Mouse (Mus musculus): ENCODE results near the gene Suclg2. TPM values are rescaled to one million over a fixed set of nuclear protein-coding genes. Genes with fewer than 3 reads are reported as not detected.

Gene Suclg2
- polyA plus RNA-seq, 2 experiments, result 21.1 to 33.8 TPM

DNA sequence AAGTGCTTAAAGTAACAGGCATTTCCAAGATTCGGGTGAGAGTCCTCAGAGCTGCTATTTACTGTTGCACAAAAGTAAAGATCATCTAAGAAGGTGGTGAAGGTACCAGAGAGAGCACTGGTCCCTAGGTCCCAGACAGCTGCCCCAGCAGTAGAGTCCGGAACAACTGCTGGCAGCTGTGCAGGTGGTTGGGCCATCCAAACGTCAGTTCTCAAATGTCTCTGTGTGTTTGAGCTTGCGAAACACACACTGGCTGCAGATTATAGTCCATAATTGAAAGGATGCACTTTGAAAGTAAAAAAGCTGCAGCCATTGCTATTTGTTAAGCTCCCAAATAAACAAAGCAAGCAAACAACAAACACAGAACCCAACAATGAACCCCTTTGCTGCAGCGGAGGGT lies 217.8 kb downstream of the Suclg2 start:
- Histone ChIP-seq H3K27ac (no peak overlapping the region), H3K36me3 (replicated peaks; ENCODE audit: control insufficient read depth, insufficient read depth, low read depth) (no peaks in the 10 kb centered on the region), H3K4me3 (ENCODE audit: insufficient read depth in 1 of 2, low read depth in 2 of 2, low read length in 2 of 2) (no peak overlapping the region), H3K9ac (replicated peaks) (no peak overlapping the region), H3K27me3 (ENCODE audit: control insufficient read depth, insufficient read depth, low read length) (no peaks in the 10 kb centered on the region), H3K9me3 (ENCODE audit: control insufficient read depth, low read length) (no peaks in the 10 kb centered on the region), H3K4me2 (ENCODE audit: low read depth) (no peak overlapping the region), H3K4me1 (replicated peaks; ENCODE audit: control insufficient read depth in 2 of 2, insufficient read depth in 2 of 2, low read length in 1 of 2) (no peaks in the 10 kb centered on the region; a peak in 1 of 4 replicates)
- ATAC-seq (ENCODE audit: insufficient read depth) (no peak), DNase-seq (ENCODE audit: low read depth in 3 of 3, low spot score in 3 of 3) (no peak)
- no peak for TF ChIP-seq CTCF (IDR thresholded peaks at IDR 0.05; ENCODE audit: low read depth)
- TF ChIP-seq EP300 (IDR thresholded peaks at IDR 0.05; ENCODE audit: low read depth), result no peak
- 68% methylated on average over 5 of the region's 5 CpGs for WGBS (ENCODE audit: insufficient replicate concordance)

DNA sequence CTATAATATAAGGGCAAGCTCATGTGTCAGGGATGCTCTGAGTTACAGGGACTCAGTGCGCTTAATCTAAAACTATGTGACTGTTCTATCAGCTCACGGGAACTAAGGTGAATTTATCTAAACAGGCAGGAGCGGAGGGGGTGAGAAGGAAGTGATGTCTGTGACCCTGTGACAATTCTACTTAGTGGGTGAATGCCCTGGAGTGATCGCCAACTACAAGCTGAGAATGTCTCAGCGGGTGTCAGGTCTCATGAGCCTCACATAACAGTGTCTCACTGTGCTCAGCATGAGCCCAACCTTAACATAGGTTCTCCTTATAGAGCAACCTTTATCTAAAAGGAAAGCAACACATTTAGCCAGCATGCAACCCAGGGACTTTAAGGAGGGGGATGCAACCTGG lies 219.0 kb downstream of the Suclg2 start:
- H3K27me3 ChIP-seq (ENCODE audit: control insufficient read depth, insufficient read depth, low read length), result no peaks in the 10 kb centered on the region
- no peaks in the 10 kb centered on the region for H3K9me3 ChIP-seq (ENCODE audit: control insufficient read depth, low read length)
- H3K4me1 ChIP-seq (replicated peaks; ENCODE audit: control insufficient read depth in 2 of 2, insufficient read depth in 2 of 2, low read length in 1 of 2), result no peaks in the 10 kb centered on the region; a peak in 1 of 4 replicates
- ATAC-seq (ENCODE audit: insufficient read depth), result no peak
- H3K27ac ChIP-seq, result no peak overlapping the region
- no peak overlapping the region for H3K9ac ChIP-seq (replicated peaks)
- DNase-seq (ENCODE audit: low read depth in 3 of 3, low spot score in 3 of 3), result no peak
- H3K36me3 ChIP-seq (replicated peaks; ENCODE audit: control insufficient read depth, insufficient read depth, low read depth), result no peaks in the 10 kb centered on the region
- no peak overlapping the region for H3K4me3 ChIP-seq (ENCODE audit: insufficient read depth in 1 of 2, low read depth in 2 of 2, low read length in 2 of 2)
- H3K4me2 ChIP-seq (ENCODE audit: low read depth), result no peak overlapping the region
- no peak for TF ChIP-seq EP300 (IDR thresholded peaks at IDR 0.05; ENCODE audit: low read depth)
- no peak for TF ChIP-seq CTCF (IDR thresholded peaks at IDR 0.05; ENCODE audit: low read depth)
- WGBS (ENCODE audit: insufficient replicate concordance), result 72% methylated on average over 5 of the region's 5 CpGs

- no peaks in the 10 kb centered on the region for H3K9me3 ChIP-seq (ENCODE audit: control insufficient read depth, low read length)
- H3K36me3 ChIP-seq (replicated peaks; ENCODE audit: control insufficient read depth, insufficient read depth, low read depth), result no peaks in the 10 kb centered on the region
- WGBS (ENCODE audit: insufficient replicate concordance), result 36% methylated on average over 8 of the region's 8 CpGs
- no peak for ATAC-seq (ENCODE audit: insufficient read depth)
- no peak overlapping the region for H3K4me2 ChIP-seq (ENCODE audit: low read depth)
- no peak for DNase-seq (ENCODE audit: low read depth in 3 of 3, low spot score in 3 of 3)
- H3K4me1 ChIP-seq (replicated peaks; ENCODE audit: control insufficient read depth in 2 of 2, insufficient read depth in 2 of 2, low read length in 1 of 2), result no peaks in the 10 kb centered on the region
- H3K9ac ChIP-seq (replicated peaks), result no peak overlapping the region
- H3K27ac ChIP-seq, result no peak overlapping the region
- H3K27me3 ChIP-seq (ENCODE audit: control insufficient read depth, insufficient read depth, low read length), result no peaks in the 10 kb centered on the region
- TF ChIP-seq EP300 (IDR thresholded peaks at IDR 0.05; ENCODE audit: low read depth), result no peak
- TF ChIP-seq CTCF (IDR thresholded peaks at IDR 0.05; ENCODE audit: low read depth), result no peak
- no peak overlapping the region for H3K4me3 ChIP-seq (ENCODE audit: insufficient read depth in 1 of 2, low read depth in 2 of 2, low read length in 2 of 2)
Measured at GRCm38 (mm10) chr6:95492216-95492956, 226.2 kb downstream of the Suclg2 start.

- no peak for TF ChIP-seq CTCF (IDR thresholded peaks at IDR 0.05; ENCODE audit: low read depth)
- no peak for TF ChIP-seq EP300 (IDR thresholded peaks at IDR 0.05; ENCODE audit: low read depth)
- no peaks in the 10 kb centered on the region for H3K4me1 ChIP-seq (replicated peaks; ENCODE audit: control insufficient read depth in 2 of 2, insufficient read depth in 2 of 2, low read length in 1 of 2)
- no peak for ATAC-seq (ENCODE audit: insufficient read depth)
- 76% methylated on average over 2 of the region's 2 CpGs for WGBS (ENCODE audit: insufficient replicate concordance)
- no peaks in the 10 kb centered on the region for H3K27me3 ChIP-seq (ENCODE audit: control insufficient read depth, insufficient read depth, low read length)
- no peak overlapping the region for H3K9ac ChIP-seq (replicated peaks)
- no peaks in the 10 kb centered on the region for H3K36me3 ChIP-seq (replicated peaks; ENCODE audit: control insufficient read depth, insufficient read depth, low read depth)
- H3K27ac ChIP-seq, result no peak overlapping the region
- no peaks in the 10 kb centered on the region for H3K9me3 ChIP-seq (ENCODE audit: control insufficient read depth, low read length)
- H3K4me2 ChIP-seq (ENCODE audit: low read depth), result no peak overlapping the region
- no peak overlapping the region for H3K4me3 ChIP-seq (ENCODE audit: insufficient read depth in 1 of 2, low read depth in 2 of 2, low read length in 2 of 2)
- no peak for DNase-seq (ENCODE audit: low read depth in 3 of 3, low spot score in 3 of 3)
Measured at GRCm38 (mm10) chr6:95491043-95491442, 227.6 kb downstream of the Suclg2 start.

- DNase-seq (ENCODE audit: low read depth in 3 of 3, low spot score in 3 of 3), result no peak
- ATAC-seq (ENCODE audit: insufficient read depth), result no peak
- H3K9ac ChIP-seq (replicated peaks), result no peak overlapping the region
- no peaks in the 10 kb centered on the region for H3K4me1 ChIP-seq (replicated peaks; ENCODE audit: control insufficient read depth in 2 of 2, insufficient read depth in 2 of 2, low read length in 1 of 2)
- H3K4me2 ChIP-seq (ENCODE audit: low read depth), result no peak overlapping the region
- no peaks in the 10 kb centered on the region for H3K27me3 ChIP-seq (ENCODE audit: control insufficient read depth, insufficient read depth, low read length)
- TF ChIP-seq CTCF (IDR thresholded peaks at IDR 0.05; ENCODE audit: low read depth) (no peak), EP300 (IDR thresholded peaks at IDR 0.05; ENCODE audit: low read depth) (no peak)
- H3K27ac ChIP-seq, result no peak overlapping the region
- 75% methylated on average over 6 of the region's 6 CpGs for WGBS (ENCODE audit: insufficient replicate concordance)
- no peak overlapping the region for H3K4me3 ChIP-seq (ENCODE audit: insufficient read depth in 1 of 2, low read depth in 2 of 2, low read length in 2 of 2)
- H3K9me3 ChIP-seq (ENCODE audit: control insufficient read depth, low read length), result no peaks in the 10 kb centered on the region
- no peaks in the 10 kb centered on the region for H3K36me3 ChIP-seq (replicated peaks; ENCODE audit: control insufficient read depth, insufficient read depth, low read depth)
Measured at GRCm38 (mm10) chr6:95485791-95486190, 232.8 kb downstream of the Suclg2 start.

Measured in liver, embryonic 14.5 days (tissue).